Mouse (Mus musculus): ENCODE measurements around the gene Fbl. TPM values are rescaled to one million over a fixed set of nuclear protein-coding genes. Genes with fewer than 3 reads are reported as not detected.

Gene Fbl
- 951 and 979 TPM in 2 replicates for polyA plus RNA-seq (2012)

- TF ChIP-seq GATA1 (IDR thresholded peaks at IDR 0.05; ENCODE audit: low read length), result no peak
These were observed at the start of gene Fbl for GRCm38 (mm10) chr7:28169489-28170422. TSS of gene Fbl (plus strand) at chr7:28169710.

GRCm38 (mm10) chr7:28129166-28129565, 40.3 kb upstream of the Fbl start, which contains the start of gene 9530053A07Rik:
TSS of gene 9530053A07Rik (plus strand) at chr7:28129466.
- no peak for TF ChIP-seq GATA1 (IDR thresholded peaks at IDR 0.05; ENCODE audit: low read length)

- no peak for TF ChIP-seq GATA1 (IDR thresholded peaks at IDR 0.05; ENCODE audit: low read length)
These were observed 31.9 kb upstream of the Fbl start for GRCm38 (mm10) chr7:28137613-28138012.

GRCm38 (mm10) chr7:28148263-28148662, 21.2 kb upstream of the Fbl start:
- TF ChIP-seq GATA1 (IDR thresholded peaks at IDR 0.05; ENCODE audit: low read length), result no peak

GRCm38 (mm10) chr7:28149841-28150240, 19.7 kb upstream of the Fbl start:
- no peak for TF ChIP-seq GATA1 (IDR thresholded peaks at IDR 0.05; ENCODE audit: low read length)

GRCm38 (mm10) chr7:28151584-28152221, 17.8 kb upstream of the Fbl start:
- TF ChIP-seq GATA1 (IDR thresholded peaks at IDR 0.05; ENCODE audit: low read length), result no peak

GRCm38 (mm10) chr7:28159292-28159691, 10.2 kb upstream of the Fbl start:
- no peak for TF ChIP-seq GATA1 (IDR thresholded peaks at IDR 0.05; ENCODE audit: low read length)

- no peak for TF ChIP-seq GATA1 (IDR thresholded peaks at IDR 0.05; ENCODE audit: low read length)
These were observed 9.6 kb upstream of the Fbl start for GRCm38 (mm10) chr7:28159893-28160292.

- no peak for TF ChIP-seq GATA1 (IDR thresholded peaks at IDR 0.05; ENCODE audit: low read length)
These were observed 8.3 kb upstream of the Fbl start for GRCm38 (mm10) chr7:28161163-28161749.

- TF ChIP-seq GATA1 (IDR thresholded peaks at IDR 0.05; ENCODE audit: low read length), result no peak
These were observed 4.1 kb upstream of the Fbl start for GRCm38 (mm10) chr7:28165406-28165805.

- TF ChIP-seq GATA1 (IDR thresholded peaks at IDR 0.05; ENCODE audit: low read length), result no peak
These were observed 992 bp upstream of the Fbl start for GRCm38 (mm10) chr7:28168320-28169115.

GRCm38 (mm10) chr7:28175358-28175757, 5.8 kb downstream of the Fbl start:
- TF ChIP-seq GATA1 (IDR thresholded peaks at IDR 0.05; ENCODE audit: low read length), result no peak

- TF ChIP-seq GATA1 (IDR thresholded peaks at IDR 0.05; ENCODE audit: low read length), result no peak
These were observed 9.7 kb downstream of the Fbl start, which contains the start of gene Dyrk1b for GRCm38 (mm10) chr7:28179228-28179627. TSS of gene Dyrk1b (plus strand) at chr7:28179469.

- no peak for TF ChIP-seq GATA1 (IDR thresholded peaks at IDR 0.05; ENCODE audit: low read length)
These were observed 10.3 kb downstream of the Fbl start for GRCm38 (mm10) chr7:28179741-28180377.

- no peak for TF ChIP-seq GATA1 (IDR thresholded peaks at IDR 0.05; ENCODE audit: low read length)
These were observed 11.4 kb downstream of the Fbl start for GRCm38 (mm10) chr7:28180890-28181289.
